Comparison of ENCODE assay signal across 10 mouse cellular contexts in the genomic region with DNA sequence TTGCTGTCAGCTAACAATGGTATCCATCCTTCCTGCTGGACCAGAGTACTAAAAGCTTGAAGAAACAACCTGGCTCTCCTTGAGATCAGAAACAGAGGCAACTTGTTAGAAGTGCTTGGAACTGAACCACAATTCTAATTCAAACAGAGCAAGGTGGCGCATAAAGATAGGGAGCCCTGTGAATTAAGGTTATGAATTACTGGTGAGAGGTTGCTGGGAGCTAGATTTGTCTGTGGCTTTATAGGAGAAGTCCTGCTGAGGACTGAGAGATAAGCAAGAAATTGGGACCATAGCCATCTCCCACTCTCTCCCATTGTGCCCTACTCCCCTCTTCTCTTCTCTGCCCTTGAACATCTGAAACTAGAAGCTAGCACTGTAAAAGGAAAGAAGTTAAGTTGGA.
"Had no signal": no experiment of that assay in that cellular context is flagged by ENCODE, and none has a peak within 500 bp of the region (broad histone marks: within the 10 kb centered on the region; RNA-seq: fewer than 3 reads in every experiment).

No protein-coding gene starts in this region.

- H3K27me3 ChIP-seq: megakaryocyte, embryonic 14.5 days had no signal

- H3K36me3 ChIP-seq: kidney, embryonic 15.5 days; limb, embryonic 10.5 days; limb, embryonic 13.5 days had no signal

- H3K4me3 ChIP-seq: kidney, embryonic 15.5 days; limb, embryonic 10.5 days; limb, embryonic 13.5 days; megakaryocyte, embryonic 14.5 days had no signal

- ATAC-seq: liver, postnatal 0 days; lung, postnatal 0 days had no signal

- H3K9me3 ChIP-seq: kidney, embryonic 15.5 days; limb, embryonic 10.5 days; limb, embryonic 13.5 days; megakaryocyte, embryonic 14.5 days had no signal

- DNase-seq: kidney, adult 11 months; kidney, adult 8-10 months; right cerebral cortex, postnatal 25 days; thymus, adult 18-20 months had no signal

- H3K4me1 ChIP-seq: limb, embryonic 10.5 days; limb, embryonic 13.5 days had no signal
